Mouse (Mus musculus) hindbrain, embryonic 13.5 days (tissue): ENCODE data around the gene Dbx2. TPM values are rescaled to one million over a fixed set of nuclear protein-coding genes. Genes with fewer than 3 reads are reported as not detected.

Source experiments
- ATAC-seq: fragments of 200-750 bp; cut with Nextera tagmentation; 2 replicates; pipeline ENCODE4 v1.8.0; 2017; ENCODE audit warnings: moderate TSS enrichment; ENCODE audit not compliant: low FRiP score
- H3K27ac ChIP-seq: fragments of 300-500 bp; sonication (generic); 2 replicates; pipeline ENCODE4 v1.5.1; 2015; ENCODE audit warnings: inconsistent platforms, mild to moderate bottlenecking, moderate library complexity
- H3K27me3 ChIP-seq: fragments of 300-500 bp; sonication (generic); 2 replicates; pipeline ENCODE4 v1.6.1; 2015; ENCODE audit warnings: mild to moderate bottlenecking, inconsistent platforms
- H3K36me3 ChIP-seq: fragments of 300-500 bp; sonication (generic); 2 replicates; pipeline ENCODE4 v1.6.1; 2015; ENCODE audit warnings: mild to moderate bottlenecking, inconsistent platforms
- H3K4me1 ChIP-seq: fragments of 300-500 bp; sonication (generic); replicated peaks from 2 replicates; pipeline ENCODE4 v1.6.1; 2015; ENCODE audit warnings: inconsistent platforms
- H3K4me2 ChIP-seq: fragments of 300-500 bp; sonication (generic); 2 replicates; pipeline ENCODE4 v1.6.1; 2015; ENCODE audit warnings: inconsistent platforms, mild to moderate bottlenecking, moderate library complexity
- H3K4me3 ChIP-seq: fragments of 300-500 bp; sonication (generic); 2 replicates; pipeline ENCODE4 v1.5.1; 2015; ENCODE audit warnings: mild to moderate bottlenecking, inconsistent platforms
- H3K9ac ChIP-seq: fragments of 300-500 bp; sonication (generic); 2 replicates; pipeline ENCODE4 v1.6.1; 2015; ENCODE audit warnings: mild to moderate bottlenecking, inconsistent platforms
- H3K9me3 ChIP-seq: fragments of 300-500 bp; sonication (generic); 2 replicates; pipeline ENCODE4 v1.6.1; 2016; ENCODE audit warnings: inconsistent platforms
- WGBS: fragments of 180-500 bp; shearing (Covaris S2); methylation state at CpG from one replicate; pipeline ENCODE4 v1.1.7; 2015; 5-methylcytosine and 5-hydroxymethylcytosine counted together
- polyA plus RNA-seq: library from polyadenylated mRNA; unstranded; fragments of >200 nt; fragmentation: Nextera tagmentation; extraction: Ambion mirVana; gene quantifications from 2 replicates; pipeline ENCODE4 v1.2.1, GENCODE M21; 2015

Dbx2 gene
- polyA plus RNA-seq, 1 experiment from 2014 or later, result 3.9 TPM

DNA sequence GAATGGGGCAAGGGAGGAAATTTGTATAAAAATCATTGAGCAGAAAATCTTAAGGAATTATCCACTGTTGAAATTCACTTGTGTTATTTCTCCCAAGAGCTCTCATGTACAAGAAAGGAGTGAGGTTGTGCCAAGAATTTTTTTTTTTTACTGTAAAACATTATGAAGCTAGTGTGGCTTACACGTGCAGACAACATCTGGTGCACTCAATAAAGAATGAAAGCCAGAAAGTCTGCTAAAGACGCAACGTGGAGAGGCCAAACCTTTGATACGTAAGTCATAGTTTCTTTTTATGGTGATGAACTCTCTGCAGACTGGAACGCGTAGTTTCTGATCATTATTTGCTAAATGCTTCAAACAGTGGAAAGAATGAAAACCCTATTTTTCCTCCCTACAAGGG lies 54.6 kb downstream of the Dbx2 start:
- 77% methylated on average over 6 of the region's 6 CpGs for WGBS

DNA sequence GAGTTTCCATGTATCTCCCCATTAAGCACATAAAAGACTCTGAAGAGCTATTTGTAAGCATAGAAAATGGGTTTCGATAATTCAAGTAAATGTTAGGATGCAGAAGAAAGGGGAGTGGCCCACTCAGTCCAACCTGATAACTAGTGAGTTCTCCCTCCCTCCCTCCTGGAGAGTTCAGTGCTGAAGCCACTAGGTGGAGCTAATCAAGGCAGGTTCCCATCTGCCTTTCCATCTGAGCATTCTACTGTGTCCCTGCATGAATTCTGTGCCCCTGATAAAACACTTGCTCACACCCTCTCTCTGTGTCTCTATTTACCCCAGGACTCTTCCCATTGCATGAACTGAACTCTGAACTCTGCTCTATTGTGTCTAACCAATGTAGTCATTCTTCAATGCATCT lies 57.1 kb downstream of the Dbx2 start:
- no peak for ATAC-seq
- Histone ChIP-seq H3K9me3 (no peaks in the 10 kb centered on the region), H3K4me3 (no peak overlapping the region), H3K36me3 (no peaks in the 10 kb centered on the region), H3K27ac (no peak overlapping the region), H3K9ac (no peak overlapping the region), H3K4me1 (no peaks in the 10 kb centered on the region), H3K27me3 (no peaks in the 10 kb centered on the region; the same call in 1 of the 2 replicates), H3K4me2 (no peak overlapping the region)
- 74% methylated on average over 1 of the region's 1 CpGs for WGBS

More for the DNA sequence above, 54.6 kb downstream of the Dbx2 start:
- no peak overlapping the region for H3K9ac ChIP-seq
- H3K4me1 ChIP-seq, result no peaks in the 10 kb centered on the region
- H3K4me2 ChIP-seq, result no peak overlapping the region
- no peaks in the 10 kb centered on the region; the same call in 1 of the 2 replicates for H3K27me3 ChIP-seq
- no peak overlapping the region for H3K4me3 ChIP-seq
- no peak for ATAC-seq
- H3K9me3 ChIP-seq, result no peaks in the 10 kb centered on the region
- no peaks in the 10 kb centered on the region for H3K36me3 ChIP-seq
- H3K27ac ChIP-seq, result no peak overlapping the region

DNA sequence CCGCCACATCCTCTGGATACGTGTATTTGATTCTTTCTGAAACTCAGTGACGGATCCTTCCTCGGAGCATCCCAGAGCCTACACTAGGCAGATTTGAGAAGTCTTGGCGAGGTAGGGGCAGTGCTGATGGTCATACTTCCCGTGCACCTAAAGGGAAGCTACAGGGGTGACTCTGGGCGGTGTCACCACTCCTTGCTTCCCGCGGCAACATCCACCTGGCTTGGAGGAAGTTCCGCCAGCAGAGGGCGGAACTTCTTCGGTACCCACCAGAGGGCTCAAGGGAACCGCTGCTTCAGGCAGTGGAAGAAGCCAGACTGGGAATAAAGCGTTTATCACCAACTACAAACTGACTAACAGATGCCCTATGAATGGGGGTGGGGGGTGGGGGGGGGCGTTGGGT lies 68.9 kb downstream of the Dbx2 start:
- H3K4me2 ChIP-seq, result no peak overlapping the region

DNA sequence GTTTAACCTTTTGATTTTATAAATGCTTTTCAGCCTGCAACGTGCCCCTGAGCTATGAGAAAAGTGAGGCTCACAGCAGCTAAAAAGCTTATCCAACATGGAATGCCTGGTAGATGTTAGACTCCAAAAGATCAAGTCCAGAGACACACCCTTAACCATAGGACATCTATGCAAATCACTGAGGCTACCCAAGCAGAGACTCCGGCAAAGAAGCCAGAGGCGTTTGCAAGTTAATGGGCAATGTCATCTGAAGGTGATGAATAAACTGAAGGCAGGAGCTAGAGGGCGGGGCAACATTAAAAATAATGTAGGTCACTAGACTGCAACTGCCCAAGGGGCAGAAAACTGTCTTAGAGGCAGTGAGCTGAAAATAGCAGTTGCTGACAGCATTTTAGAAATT lies 70.9 kb downstream of the Dbx2 start:
- no peaks in the 10 kb centered on the region for H3K36me3 ChIP-seq
- H3K4me2 ChIP-seq, result no peak overlapping the region
- peaks cover 12% of the 10 kb centered on the region; the same call in 1 of the 2 replicates for H3K4me1 ChIP-seq
- no peak overlapping the region for H3K27ac ChIP-seq
- H3K27me3 ChIP-seq, result no peaks in the 10 kb centered on the region
- WGBS, result 37% methylated on average over 4 of the region's 4 CpGs
- no peak overlapping the region for H3K4me3 ChIP-seq
- H3K9me3 ChIP-seq, result no peaks in the 10 kb centered on the region
- ATAC-seq, result no peak
- H3K9ac ChIP-seq, result no peak overlapping the region

More for the DNA sequence above, 68.9 kb downstream of the Dbx2 start:
- ATAC-seq, result no peak
- Histone ChIP-seq H3K4me3 (no peak overlapping the region), H3K27ac (no peak overlapping the region), H3K36me3 (no peaks in the 10 kb centered on the region), H3K4me1 (peaks cover 12% of the 10 kb centered on the region; the same call in 1 of the 2 replicates), H3K9me3 (no peaks in the 10 kb centered on the region), H3K9ac (no peak overlapping the region), H3K27me3 (no peaks in the 10 kb centered on the region)
- WGBS, result 96% methylated on average over 15 of the region's 15 CpGs

DNA sequence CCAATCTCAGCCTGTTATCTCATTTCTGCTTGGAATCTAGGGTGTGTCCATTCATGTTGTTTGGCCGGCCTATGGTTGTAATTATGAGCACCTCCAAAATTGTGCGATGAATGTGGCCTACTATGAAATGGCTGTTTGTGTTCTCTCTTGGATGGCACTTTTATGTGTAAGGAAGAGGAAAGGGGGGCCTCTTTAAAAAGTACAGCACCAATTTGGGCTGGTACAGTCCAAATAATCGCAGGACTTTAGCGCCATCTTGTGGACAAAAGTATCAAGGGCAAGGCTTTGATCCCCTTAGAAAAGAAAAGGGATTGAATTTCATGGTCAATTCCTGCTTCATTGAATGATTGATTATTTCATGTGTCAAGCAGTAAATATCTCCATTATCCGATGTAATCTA lies 81.1 kb downstream of the Dbx2 start:
- Histone ChIP-seq H3K4me1 (no peaks in the 10 kb centered on the region), H3K27ac (no peak overlapping the region), H3K4me2 (no peak overlapping the region), H3K27me3 (peaks cover 23% of the 10 kb centered on the region; the same call in 1 of the 2 replicates), H3K9ac (no peak overlapping the region), H3K9me3 (no peaks in the 10 kb centered on the region), H3K4me3 (no peak overlapping the region), H3K36me3 (no peaks in the 10 kb centered on the region)
- no peak for ATAC-seq
- 14% methylated on average over 5 of the region's 5 CpGs for WGBS

Other genes with a start within 250 kb of the Dbx2 start
- 171 and 185 TPM in 2 replicates for gene Nell2, start 127.4 kb downstream of the Dbx2 start, polyA plus RNA-seq
- 28.7 and 31.2 TPM in 2 replicates for gene Ano6, start 134.9 kb upstream of the Dbx2 start, polyA plus RNA-seq